Mouse (Mus musculus) forebrain, embryonic 14.5 days (tissue): ENCODE results near the gene Bora. TPM values are rescaled to one million over a fixed set of nuclear protein-coding genes. Genes with fewer than 3 reads are reported as not detected.
"Not testable (repeated sequence)": the region's sequence is repeated elsewhere in the genome, so short reads cannot be mapped to it uniquely, and the experiment has no call there.

Source experiments
- ATAC-seq: fragments of 200-750 bp; cut with Nextera tagmentation; 2 replicates; pipeline ENCODE4 v1.8.0; 2017; ENCODE audit warnings: mild to moderate bottlenecking, moderate library complexity
- DNase-seq: peaks from one replicate; pipeline ENCODE4 v3.0.0-alpha.2; 2015; ENCODE audit warnings: low spot score
- H3K27ac ChIP-seq: fragments of 300-500 bp; sonication (generic); 2 replicates; pipeline ENCODE4 v1.5.1; 2014; ENCODE audit warnings: low read depth, mild to moderate bottlenecking, control low read depth, low read length, moderate library complexity
- H3K27me3 ChIP-seq: fragments of 300-500 bp; sonication (generic); replicated peaks from 2 replicates; pipeline ENCODE4 v1.6.1; 2014; ENCODE audit warnings: low read length, control low read depth, mixed read lengths; ENCODE audit not compliant: control insufficient read depth, insufficient read depth
- H3K36me3 ChIP-seq: fragments of 300-500 bp; sonication (generic); 2 replicates; pipeline ENCODE4 v1.6.1; 2014; ENCODE audit warnings: low read length, control low read depth; ENCODE audit not compliant: control insufficient read depth, insufficient read depth
- H3K4me1 ChIP-seq: fragments of 300-500 bp; sonication (generic); 2 replicates; pipeline ENCODE4 v1.6.1; 2014; ENCODE audit warnings: antibody characterized with exemption, low read length, control low read depth; ENCODE audit not compliant: control insufficient read depth, insufficient read depth
- H3K4me2 ChIP-seq: fragments of 300-500 bp; sonication (generic); 2 replicates; pipeline ENCODE4 v1.6.1; 2014; ENCODE audit warnings: mild to moderate bottlenecking, control low read depth, low read length
- H3K4me3 ChIP-seq: fragments of 300-500 bp; sonication (generic); 2 replicates; pipeline ENCODE4 v1.5.1; 2014; ENCODE audit warnings: low read depth, low read length, control low read depth
- H3K9ac ChIP-seq: fragments of 300-500 bp; sonication (generic); 2 replicates; pipeline ENCODE4 v1.6.1; 2014; ENCODE audit warnings: mild to moderate bottlenecking, low read length, control low read depth, moderate library complexity
- H3K9me3 ChIP-seq: fragments of 300-500 bp; sonication (generic); replicated peaks from 2 replicates; pipeline ENCODE4 v1.6.1; 2016; ENCODE audit warnings: low read length, control low read depth, mixed read lengths; ENCODE audit not compliant: control insufficient read depth
- WGBS: fragments of 180-500 bp; shearing (Covaris S2); extraction: QIAGEN DNeasy Blood & Tissue Kit; methylation state at CpG from one replicate; pipeline ENCODE4 v1.1.7; 2014; 5-methylcytosine and 5-hydroxymethylcytosine counted together
- polyA plus RNA-seq: library from polyadenylated mRNA; unstranded; fragments of >200 nt; fragmentation: Nextera tagmentation; extraction: Ambion mirVana; gene quantifications from 2 replicates; pipeline ENCODE4 v1.2.1, GENCODE M21; 2014

Gene Bora
- polyA plus RNA-seq, 1 experiment from 2014 or later = 21.1 TPM

GRCm38 (mm10) chr14:99032596-99032995 lies 13.4 kb upstream of the Bora start:
- Histone ChIP-seq H3K9me3 (no peaks in the 10 kb centered on the region), H3K36me3 (peaks cover 22% of the 10 kb centered on the region), H3K4me3 (no peak overlapping the region), H3K4me1 (no peaks in the 10 kb centered on the region), H3K9ac (no peak overlapping the region), H3K27ac (no peak overlapping the region), H3K4me2 (no peak overlapping the region), H3K27me3 (no peaks in the 10 kb centered on the region)
- no peak for ATAC-seq
- no peak for DNase-seq
- 86% methylated on average over 5 of the region's 5 CpGs for WGBS

GRCm38 (mm10) chr14:99034851-99035250 lies 11.2 kb upstream of the Bora start:
- not testable (repeated sequence) for H3K4me2 ChIP-seq, H3K27ac ChIP-seq, H3K9ac ChIP-seq, DNase-seq, H3K27me3 ChIP-seq, ATAC-seq, H3K9me3 ChIP-seq, H3K4me1 ChIP-seq, H3K4me3 ChIP-seq
- H3K36me3 ChIP-seq = peaks cover 38% of the 10 kb centered on the region
- WGBS = 94% methylated on average over 8 of the region's 8 CpGs

DNA sequence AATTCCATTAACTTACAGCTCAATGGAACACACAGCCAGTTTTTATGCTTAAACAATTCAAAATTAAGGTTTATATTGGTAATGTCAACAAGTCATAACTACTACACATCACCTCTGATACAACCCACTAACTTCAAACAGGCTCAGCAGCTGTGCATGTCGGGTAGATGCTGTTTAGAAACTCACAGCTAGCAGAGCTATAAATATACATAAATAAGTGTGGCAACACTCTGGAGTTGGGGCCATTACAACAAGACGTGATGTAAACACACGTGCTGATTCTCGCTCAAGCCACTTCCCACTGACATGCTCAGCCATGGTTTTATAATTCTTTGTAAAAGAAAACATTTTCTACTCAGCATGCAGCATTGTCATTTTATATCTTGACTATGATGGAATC lies 10.0 kb upstream of the Bora start:
- Histone ChIP-seq H3K4me2 (no peak overlapping the region), H3K27me3 (no peaks in the 10 kb centered on the region), H3K9me3 (no peaks in the 10 kb centered on the region), H3K27ac (no peak overlapping the region), H3K4me3 (no peak overlapping the region), H3K4me1 (no peaks in the 10 kb centered on the region), H3K36me3 (peaks cover 38% of the 10 kb centered on the region), H3K9ac (no peak overlapping the region)
- DNase-seq (no peak), ATAC-seq (no peak)
- 82% methylated on average over 4 of the region's 4 CpGs for WGBS

DNA sequence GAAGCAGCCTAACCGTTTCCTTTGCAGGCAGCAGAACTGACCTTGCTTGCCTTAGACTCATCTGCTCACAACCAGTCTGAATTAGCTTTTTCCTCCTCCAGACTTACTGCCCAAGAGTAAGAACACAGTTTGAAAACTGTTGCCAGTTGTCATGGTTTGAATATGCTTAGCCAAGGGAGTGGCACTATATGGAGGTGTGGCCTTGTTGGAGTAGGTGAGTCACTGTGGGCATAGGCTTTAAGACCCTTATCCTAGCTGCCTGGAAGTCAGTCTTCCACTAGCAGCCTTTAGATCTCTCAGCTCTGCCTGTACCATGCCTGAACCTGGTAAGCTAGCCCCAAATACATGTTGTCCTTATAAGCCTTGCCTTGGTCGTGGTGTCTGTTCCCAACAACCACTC lies 8.3 kb upstream of the Bora start:
- Histone ChIP-seq H3K9ac (no peak overlapping the region), H3K27me3 (no peaks in the 10 kb centered on the region), H3K4me2 (no peak overlapping the region), H3K9me3 (no peaks in the 10 kb centered on the region), H3K27ac (no peak overlapping the region), H3K4me1 (no peaks in the 10 kb centered on the region), H3K4me3 (no peak overlapping the region), H3K36me3 (peaks cover 34% of the 10 kb centered on the region)
- DNase-seq (no peak), ATAC-seq (no peak)
- WGBS = 83% methylated on average over 2 of the region's 2 CpGs

GRCm38 (mm10) chr14:99039308-99039707 lies 6.7 kb upstream of the Bora start:
- H3K9ac ChIP-seq, H3K9me3 ChIP-seq, H3K4me1 ChIP-seq, H3K27ac ChIP-seq, DNase-seq, H3K4me3 ChIP-seq, H3K4me2 ChIP-seq, ATAC-seq, H3K27me3 ChIP-seq: not testable (repeated sequence)
- H3K36me3 ChIP-seq = peaks cover 25% of the 10 kb centered on the region
- WGBS = 52% methylated on average over 5 of the region's 5 CpGs

DNA sequence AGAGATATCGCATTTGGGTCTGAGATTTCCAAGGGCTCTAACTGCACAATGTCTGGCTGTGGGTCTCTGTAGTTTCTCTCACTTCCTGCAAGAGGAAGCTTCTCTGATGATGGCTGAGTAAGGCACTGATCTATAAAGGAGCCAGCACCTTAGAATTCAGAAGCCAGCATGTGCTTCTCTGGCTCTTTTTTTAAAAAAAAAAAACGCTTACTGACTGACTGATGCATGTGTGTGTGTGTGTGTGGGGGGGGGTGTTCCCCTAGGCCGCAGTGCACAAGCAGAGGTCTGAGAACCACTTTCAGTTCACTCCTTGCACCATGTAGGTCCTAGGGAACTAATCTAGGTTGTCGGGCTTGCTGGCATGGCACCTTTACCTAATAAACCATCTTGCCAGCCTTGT lies 4.6 kb upstream of the Bora start:
- Histone ChIP-seq H3K4me3 (no peak overlapping the region), H3K4me2 (no peak overlapping the region), H3K4me1 (peaks cover 14% of the 10 kb centered on the region), H3K9me3 (no peaks in the 10 kb centered on the region), H3K9ac (no peak overlapping the region), H3K27ac (no peak overlapping the region), H3K27me3 (no peaks in the 10 kb centered on the region), H3K36me3 (peaks cover 20% of the 10 kb centered on the region)
- ATAC-seq = no peak
- WGBS = 79% methylated on average over 4 of the region's 4 CpGs
- no peak for DNase-seq

DNA sequence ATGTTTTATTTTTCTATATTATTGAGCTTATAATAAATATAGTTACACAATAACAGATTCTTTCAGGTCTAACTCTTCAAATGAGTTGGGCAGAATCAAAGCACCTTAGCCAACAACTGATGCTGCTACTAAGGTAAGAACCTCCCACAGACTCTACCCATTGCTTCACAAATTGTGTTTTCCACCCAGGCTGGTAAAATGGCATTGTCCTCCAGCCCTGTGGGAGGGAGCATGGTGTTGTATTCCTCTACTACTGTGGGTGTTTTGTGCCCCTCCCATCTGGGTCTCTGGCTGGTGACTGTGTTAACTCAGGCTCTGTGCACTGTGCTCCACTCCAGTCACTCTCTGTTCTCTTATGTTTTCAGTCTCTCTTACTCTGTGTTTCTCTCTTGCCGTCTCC lies 2.5 kb upstream of the Bora start:
- H3K4me3 ChIP-seq = no peak overlapping the region
- H3K36me3 ChIP-seq = peaks cover 7% of the 10 kb centered on the region; the same call in 1 of the 2 replicates
- H3K27ac ChIP-seq = no peak overlapping the region
- H3K4me1 ChIP-seq = peaks cover 14% of the 10 kb centered on the region
- no peak overlapping the region for H3K9ac ChIP-seq
- no peaks in the 10 kb centered on the region for H3K27me3 ChIP-seq
- no peaks in the 10 kb centered on the region for H3K9me3 ChIP-seq
- no peak for DNase-seq
- ATAC-seq = no peak
- 42% methylated on average over 1 of the region's 1 CpGs for WGBS
- peak overlapping the region; percentile 80 for H3K4me2 ChIP-seq

DNA sequence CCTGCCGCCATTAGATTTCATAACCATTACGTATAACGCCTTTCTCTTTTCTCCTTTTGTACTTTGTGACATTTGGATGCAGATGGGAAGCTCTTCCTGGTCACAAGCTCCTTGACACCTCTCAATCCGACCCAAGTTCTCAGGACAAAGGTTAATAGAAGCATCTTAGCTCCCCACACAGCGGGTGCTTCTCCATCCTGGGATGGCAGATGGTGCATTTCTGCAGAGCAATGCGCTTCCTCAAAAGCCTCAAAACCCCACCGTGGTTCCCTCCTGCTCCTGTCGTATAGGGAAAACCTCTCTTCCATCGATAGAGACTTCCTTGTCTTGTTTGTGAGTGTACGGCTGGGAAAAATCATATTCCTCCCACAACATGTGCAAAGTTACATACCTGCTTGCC lies 1.9 kb upstream of the Bora start:
- WGBS = 34% methylated on average over 10 of the region's 10 CpGs
- Histone ChIP-seq H3K27ac (no peak overlapping the region), H3K9me3 (no peaks in the 10 kb centered on the region), H3K4me2 (peak overlapping the region; percentile 80), H3K9ac (peak overlapping the region; percentile 95; the same call in 1 of the 2 replicates), H3K4me1 (peaks cover 14% of the 10 kb centered on the region), H3K4me3 (peak overlapping the region; percentile 94), H3K27me3 (no peaks in the 10 kb centered on the region), H3K36me3 (peaks cover 2% of the 10 kb centered on the region; the same call in 1 of the 2 replicates)
- DNase-seq (no peak), ATAC-seq (no peak)

DNA sequence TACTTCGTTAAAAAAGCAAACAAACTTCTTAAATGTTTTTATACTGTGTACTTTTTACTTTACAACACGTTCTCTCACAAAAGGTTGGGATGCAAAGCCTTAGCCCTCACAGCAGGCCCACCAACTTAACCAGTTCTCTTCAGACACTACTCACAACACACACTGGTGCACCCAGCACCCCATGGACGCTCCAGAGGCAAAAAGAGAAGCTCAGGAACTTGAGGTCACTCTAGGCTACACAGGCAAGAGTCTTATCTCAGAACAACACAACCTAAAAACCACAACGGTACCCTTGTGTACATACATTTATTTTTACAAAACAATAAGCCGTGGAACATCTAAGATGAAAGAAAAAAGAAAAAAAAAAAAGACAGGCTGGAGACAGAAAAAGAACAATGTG lies 1.3 kb upstream of the Bora start:
- Histone ChIP-seq H3K9me3 (no peaks in the 10 kb centered on the region), H3K36me3 (no peaks in the 10 kb centered on the region), H3K27ac (no peak overlapping the region), H3K4me1 (peaks cover 14% of the 10 kb centered on the region), H3K4me2 (peak overlapping the region; percentile 80), H3K9ac (peak overlapping the region; percentile 95), H3K27me3 (no peaks in the 10 kb centered on the region), H3K4me3 (peak overlapping the region; percentile 94)
- DNase-seq (no peak), ATAC-seq (no peak)
- 6% methylated on average over 5 of the region's 5 CpGs for WGBS
